Comparison of ENCODE assay signal across 26 mouse cellular contexts in the genomic region with DNA sequence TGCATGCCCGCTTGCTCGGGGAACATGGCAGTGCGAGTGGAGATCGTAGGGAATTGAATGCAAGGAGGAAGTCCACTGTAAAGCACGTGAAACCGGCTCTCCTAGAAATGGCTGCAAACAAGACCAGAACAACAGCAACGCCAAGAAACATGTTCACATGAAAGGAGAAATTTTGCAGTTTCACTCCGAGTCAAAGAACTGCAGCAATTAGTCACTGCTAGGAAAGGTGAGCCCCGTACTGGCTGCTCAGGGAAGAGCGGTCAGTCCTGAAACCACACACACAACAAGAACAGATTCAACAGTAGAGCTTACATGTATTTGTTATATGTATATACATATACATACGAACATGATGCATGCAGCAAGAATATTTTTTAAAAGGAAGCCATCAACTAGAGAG.
"Had no signal": no experiment of that assay in that cellular context is flagged by ENCODE, and none has a peak within 500 bp of the region (broad histone marks: within the 10 kb centered on the region; RNA-seq: fewer than 3 reads in every experiment).

No protein-coding gene starts in this region.

- H3K9ac ChIP-seq: embryonic facial prominence, embryonic 12.5 days; embryonic facial prominence, embryonic 15.5 days; forebrain, embryonic 12.5 days; forebrain, embryonic 13.5 days; forebrain, embryonic 15.5 days; forebrain, postnatal 0 days had no signal

- DNase-seq: cerebellum, adult 9-11 months; cerebellum, postnatal 10 days; cerebellum, postnatal 14 days; cerebellum, postnatal 25 days; cerebellum, postnatal 36 days; embryo, embryonic 11 days; forebrain, postnatal 0 days; gastrocnemius, adult 2 months; gastrocnemius, postnatal 10 days; gastrocnemius, postnatal 14 days; gastrocnemius, postnatal 25 days; gastrocnemius, postnatal 36 days; heart, adult 11 months; heart, adult 18-20 months; heart, adult 2 months had no signal

- ATAC-seq: forebrain, embryonic 13.5 days; forebrain, embryonic 14.5 days; forebrain, embryonic 15.5 days; forebrain, embryonic 16.5 days; forebrain, postnatal 0 days had no signal

- H3K36me3 ChIP-seq: forebrain, embryonic 15.5 days had no signal

- H3K9me3 ChIP-seq: embryonic facial prominence, embryonic 12.5 days; embryonic facial prominence, embryonic 15.5 days; forebrain, embryonic 10.5 days; forebrain, embryonic 12.5 days; forebrain, embryonic 13.5 days; forebrain, embryonic 15.5 days; heart, embryonic 10.5 days had no signal

- H3K27me3 ChIP-seq: embryonic facial prominence, embryonic 12.5 days; embryonic facial prominence, embryonic 15.5 days; forebrain, embryonic 12.5 days; forebrain, embryonic 13.5 days; forebrain, embryonic 15.5 days had no signal

- H3K4me1 ChIP-seq: embryonic facial prominence, embryonic 12.5 days; embryonic facial prominence, embryonic 15.5 days; forebrain, embryonic 10.5 days; forebrain, embryonic 12.5 days; forebrain, embryonic 13.5 days; forebrain, embryonic 15.5 days had no signal

- H3K4me3 ChIP-seq: embryonic facial prominence, embryonic 12.5 days; embryonic facial prominence, embryonic 15.5 days; erythroblast, embryonic 14.5 days; forebrain, embryonic 10.5 days; forebrain, embryonic 12.5 days; forebrain, embryonic 13.5 days; forebrain, embryonic 15.5 days; gastrocnemius, adult 2 months; heart, adult 2 months; heart, embryonic 10.5 days had no signal

- H3K27ac ChIP-seq: embryonic facial prominence, embryonic 12.5 days; embryonic facial prominence, embryonic 15.5 days; forebrain, embryonic 10.5 days; forebrain, embryonic 12.5 days; forebrain, embryonic 13.5 days; forebrain, embryonic 15.5 days; gastrocnemius, adult 2 months; heart, adult 2 months had no signal

- H3K4me2 ChIP-seq: embryonic facial prominence, embryonic 12.5 days; embryonic facial prominence, embryonic 15.5 days; forebrain, embryonic 12.5 days; forebrain, embryonic 13.5 days; forebrain, embryonic 15.5 days; heart, embryonic 11.5 days had no signal
